Mouse (Mus musculus) midbrain, embryonic 11.5 days (tissue): Measurements from ENCODE around the gene Hoxc8. TPM values are rescaled to one million over a fixed set of nuclear protein-coding genes. Genes with fewer than 3 reads are reported as not detected.

Source experiments
- ATAC-seq: fragments of 200-750 bp; cut with Nextera tagmentation; 2 replicates; pipeline ENCODE4 v1.8.0; 2017; ENCODE audit warnings: moderate TSS enrichment, moderate library complexity; ENCODE audit not compliant: low FRiP score
- DNase-seq: peaks from one replicate; pipeline ENCODE4 v3.0.0; 2015; ENCODE audit warnings: low spot score; ENCODE audit errors: missing footprints
- H3K27ac ChIP-seq: fragments of 300-500 bp; sonication (generic); 2 replicates; pipeline ENCODE4 v1.5.1; 2014; ENCODE audit warnings: low read depth, low read length
- H3K27me3 ChIP-seq: fragments of 300-500 bp; sonication (generic); 2 replicates; pipeline ENCODE4 v1.6.1; 2014; ENCODE audit warnings: mild to moderate bottlenecking, low read length, moderate library complexity, mixed read lengths; ENCODE audit not compliant: control insufficient read depth, insufficient read depth
- H3K36me3 ChIP-seq: fragments of 300-500 bp; sonication (generic); 2 replicates; pipeline ENCODE4 v1.6.1; 2014; ENCODE audit warnings: mild to moderate bottlenecking, low read length, moderate library complexity, mixed read lengths; ENCODE audit not compliant: control insufficient read depth, insufficient read depth
- H3K4me1 ChIP-seq: fragments of 300-500 bp; sonication (generic); 2 replicates; pipeline ENCODE4 v1.6.1; 2014; ENCODE audit warnings: low read length; ENCODE audit not compliant: control insufficient read depth, insufficient read depth
- H3K4me2 ChIP-seq: fragments of 300-500 bp; sonication (generic); 2 replicates; pipeline ENCODE4 v1.6.1; 2014; ENCODE audit warnings: mild to moderate bottlenecking, moderate library complexity
- H3K4me3 ChIP-seq: fragments of 300-500 bp; sonication (generic); 2 replicates; pipeline ENCODE4 v1.5.1; 2014; ENCODE audit warnings: low read depth, low read length
- H3K9ac ChIP-seq: fragments of 300-500 bp; sonication (generic); 2 replicates; pipeline ENCODE4 v1.6.1; 2014; ENCODE audit warnings: low read length
- H3K9me3 ChIP-seq: fragments of 300-500 bp; sonication (generic); 2 replicates; pipeline ENCODE4 v1.6.1; 2016; ENCODE audit warnings: low read length; ENCODE audit not compliant: control insufficient read depth
- WGBS: fragments of 180-500 bp; shearing (Covaris S2); extraction: QIAGEN DNeasy Blood & Tissue Kit; methylation state at CpG from one replicate; pipeline ENCODE4 v1.1.7; 2014; 5-methylcytosine and 5-hydroxymethylcytosine counted together
- polyA plus RNA-seq: library from polyadenylated mRNA; unstranded; fragments of >200 nt; fragmentation: Nextera tagmentation; extraction: Ambion mirVana; gene quantifications from 2 replicates; pipeline ENCODE4 v1.2.1, GENCODE M21; 2014

Hoxc8 gene
- not detected in 2 replicates for polyA plus RNA-seq

GRCm38 (mm10) chr15:102990461-102991397 lies at the start of gene Hoxc8:
Gene Hoxc8, plus strand, starts transcription at chr15:102990607.
- Histone ChIP-seq H3K36me3 (no peaks in the 10 kb centered on the region), H3K4me3 (no peak within 1 kb of the TSS), H3K4me2 (no peak within 1 kb of the TSS), H3K9me3 (no peaks in the 10 kb centered on the region), H3K27me3 (peaks cover 98% of the 10 kb centered on the region), H3K9ac (no peak within 1 kb of the TSS), H3K27ac (no peak within 1 kb of the TSS), H3K4me1 (no peaks in the 10 kb centered on the region)
- DNase-seq (peak; percentile 94), ATAC-seq (no peak)
- 1% methylated on average over 69 of the region's 69 CpGs for WGBS

DNA sequence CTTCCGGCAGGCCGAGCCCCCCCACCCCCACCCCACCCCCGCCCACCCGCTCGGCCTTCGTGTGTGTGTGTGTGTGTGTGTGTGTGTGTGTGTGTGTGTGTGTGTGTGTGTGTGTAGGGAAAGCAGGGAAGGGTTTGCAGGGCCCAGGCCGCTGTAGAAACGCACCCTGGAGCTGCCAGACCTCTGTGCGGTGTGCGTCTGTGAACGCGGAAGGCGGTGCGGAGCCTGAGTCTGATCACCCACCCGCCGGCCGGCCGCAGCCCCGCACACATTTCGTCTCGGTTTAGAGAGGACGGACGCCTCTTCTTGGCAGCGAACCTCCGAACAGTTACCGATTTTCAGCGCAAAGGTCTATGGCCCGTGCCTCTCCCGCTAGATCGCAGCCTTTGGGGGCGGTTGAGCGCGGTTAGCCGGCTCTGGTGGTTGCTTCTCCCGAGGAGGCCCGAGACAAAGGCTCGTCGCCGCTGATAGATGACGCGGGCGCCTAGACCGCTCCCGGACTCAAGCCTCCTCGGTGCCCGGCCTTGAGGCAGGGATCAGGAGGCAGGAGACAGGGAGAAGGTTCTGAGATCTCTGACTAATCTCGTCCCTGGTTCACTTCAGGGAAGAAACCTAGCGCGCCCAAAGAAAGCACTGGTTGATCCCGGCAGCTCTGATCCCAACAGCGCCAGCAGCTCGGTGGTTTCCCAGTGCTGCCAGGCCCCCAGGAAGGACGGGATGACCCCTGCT lies 47.5 kb upstream of the Hoxc8 start:
- DNase-seq: peak; percentile 97
- H3K4me2 ChIP-seq: peak overlapping the region; percentile 24

GRCm38 (mm10) chr15:102943468-102943813 lies 47.0 kb upstream of the Hoxc8 start:
- peak; percentile 95 for DNase-seq
- Histone ChIP-seq H3K4me3 (peak overlapping the region; percentile 6; the same call in 1 of the 2 replicates), H3K27me3 (peaks cover 100% of the 10 kb centered on the region), H3K27ac (no peak overlapping the region), H3K4me2 (no peak overlapping the region), H3K36me3 (no peaks in the 10 kb centered on the region), H3K4me1 (0 out of 2 replicates have a peak, but pooled peaks cover 3% of the 10 kb centered on the region), H3K9ac (no peak overlapping the region), H3K9me3 (no peaks in the 10 kb centered on the region)
- 5% methylated on average over 5 of the region's 5 CpGs for WGBS
- no peak for ATAC-seq

More for the DNA sequence above, 47.5 kb upstream of the Hoxc8 start:
- H3K27ac ChIP-seq: no peak overlapping the region
- no peak overlapping the region for H3K9ac ChIP-seq
- H3K4me1 ChIP-seq: 0 out of 2 replicates have a peak, but pooled peaks cover 3% of the 10 kb centered on the region
- H3K27me3 ChIP-seq: peaks cover 100% of the 10 kb centered on the region
- H3K9me3 ChIP-seq: no peaks in the 10 kb centered on the region
- peak overlapping the region; percentile 6; the same call in 1 of the 2 replicates for H3K4me3 ChIP-seq
- no peak for ATAC-seq
- under 1% methylated on average over 46 of the region's 53 CpGs for WGBS
- no peaks in the 10 kb centered on the region for H3K36me3 ChIP-seq

- no peaks in the 10 kb centered on the region for H3K36me3 ChIP-seq
- 10% methylated on average over 22 of the region's 22 CpGs for WGBS
- 0 out of 2 replicates have a peak, but pooled peaks cover 3% of the 10 kb centered on the region for H3K4me1 ChIP-seq
- no peak for ATAC-seq
- H3K27ac ChIP-seq: no peak overlapping the region
- H3K4me2 ChIP-seq: no peak overlapping the region
- peaks cover 100% of the 10 kb centered on the region for H3K27me3 ChIP-seq
- H3K9me3 ChIP-seq: no peaks in the 10 kb centered on the region
- H3K9ac ChIP-seq: no peak overlapping the region
- no peak for DNase-seq
- no peak overlapping the region for H3K4me3 ChIP-seq
Observed at GRCm38 (mm10) chr15:102945185-102946077, 45.0 kb upstream of the Hoxc8 start.

DNA sequence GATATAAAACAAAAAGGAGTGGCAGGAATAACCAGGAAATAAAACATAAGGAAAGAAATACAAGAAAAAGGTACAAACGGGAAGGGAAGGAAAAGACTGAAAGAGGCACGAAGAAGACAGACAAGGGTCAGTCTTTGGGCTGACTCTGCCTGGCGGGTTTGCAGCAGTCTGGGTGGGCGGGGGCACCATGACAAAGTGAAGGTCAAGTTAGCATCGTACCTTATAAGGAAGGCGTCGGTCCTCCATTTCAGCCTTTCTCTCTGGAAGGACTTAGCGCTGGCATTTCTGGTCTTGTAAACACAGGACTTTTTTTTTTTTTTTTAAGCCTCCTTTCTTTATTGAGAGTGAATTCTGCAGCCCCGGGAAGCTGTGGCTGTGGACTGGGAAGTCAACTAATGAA lies 43.1 kb upstream of the Hoxc8 start:
- Histone ChIP-seq H3K36me3 (no peaks in the 10 kb centered on the region), H3K27ac (no peak overlapping the region), H3K4me3 (no peak overlapping the region), H3K9ac (no peak overlapping the region), H3K4me1 (0 out of 2 replicates have a peak, but pooled peaks cover 3% of the 10 kb centered on the region), H3K27me3 (peaks cover 100% of the 10 kb centered on the region), H3K9me3 (no peaks in the 10 kb centered on the region), H3K4me2 (no peak overlapping the region)
- 2% methylated on average over 9 of the region's 9 CpGs for WGBS
- no peak for DNase-seq
- no peak for ATAC-seq

GRCm38 (mm10) chr15:102948842-102949241 lies 41.6 kb upstream of the Hoxc8 start:
- Histone ChIP-seq H3K27ac (no peak overlapping the region), H3K4me1 (no peaks in the 10 kb centered on the region), H3K36me3 (no peaks in the 10 kb centered on the region), H3K27me3 (peaks cover 100% of the 10 kb centered on the region), H3K4me3 (no peak overlapping the region), H3K9me3 (no peaks in the 10 kb centered on the region), H3K4me2 (no peak overlapping the region), H3K9ac (no peak overlapping the region)
- DNase-seq: no peak
- ATAC-seq: no peak
- WGBS: 13% methylated on average over 2 of the region's 2 CpGs

DNA sequence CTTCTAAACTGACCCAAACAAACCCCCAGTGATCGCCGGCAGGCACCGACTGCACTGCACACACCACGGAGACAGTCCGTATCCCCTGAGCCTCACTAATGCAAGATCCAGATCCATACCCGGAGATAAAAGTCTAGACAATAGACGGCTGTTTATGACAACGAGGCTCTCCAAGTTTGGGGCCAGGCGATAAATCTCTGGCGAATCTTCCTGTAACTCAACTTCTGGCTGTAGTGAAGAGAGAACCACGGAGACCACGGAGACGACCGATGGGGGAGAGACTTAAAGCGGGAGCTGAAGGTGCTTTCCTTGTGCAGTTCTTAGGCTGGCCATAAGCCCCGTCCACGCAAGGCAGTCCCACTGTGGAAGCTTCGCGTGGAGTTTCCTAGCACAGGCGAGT lies 40.7 kb upstream of the Hoxc8 start:
- H3K27me3 ChIP-seq: peaks cover 100% of the 10 kb centered on the region
- no peaks in the 10 kb centered on the region for H3K36me3 ChIP-seq
- 3% methylated on average over 20 of the region's 20 CpGs for WGBS
- no peak overlapping the region for H3K4me3 ChIP-seq
- H3K9ac ChIP-seq: no peak overlapping the region
- no peak overlapping the region for H3K27ac ChIP-seq
- no peaks in the 10 kb centered on the region for H3K4me1 ChIP-seq
- H3K9me3 ChIP-seq: no peaks in the 10 kb centered on the region
- DNase-seq: no peak
- no peak overlapping the region for H3K4me2 ChIP-seq
- no peak for ATAC-seq

DNA sequence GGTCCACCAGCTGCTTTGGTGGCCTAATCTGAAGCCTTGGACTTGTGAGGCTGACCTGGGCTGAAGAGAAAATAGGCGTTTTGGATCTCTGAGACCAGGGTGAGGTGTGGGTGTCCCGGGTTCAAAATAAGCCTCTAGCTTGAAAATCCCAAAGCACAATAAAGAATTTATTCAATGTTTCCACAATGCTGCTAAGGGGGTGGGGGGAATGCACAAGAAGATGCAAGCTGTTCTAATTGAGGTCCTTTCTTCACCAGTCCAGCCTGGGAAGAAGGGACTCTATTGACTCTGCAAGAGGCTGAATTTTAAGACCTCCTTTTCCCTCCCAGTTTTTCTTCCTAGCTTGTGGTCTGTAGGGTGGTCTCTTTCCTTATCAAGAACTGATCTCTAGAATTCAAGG lies 39.5 kb upstream of the Hoxc8 start:
- Histone ChIP-seq H3K4me3 (no peak overlapping the region), H3K4me2 (no peak overlapping the region), H3K36me3 (no peaks in the 10 kb centered on the region), H3K27me3 (peaks cover 100% of the 10 kb centered on the region), H3K9ac (no peak overlapping the region), H3K27ac (no peak overlapping the region), H3K4me1 (no peaks in the 10 kb centered on the region), H3K9me3 (no peaks in the 10 kb centered on the region)
- no peak for ATAC-seq
- peak; percentile 94 for DNase-seq
- 2% methylated on average over 2 of the region's 2 CpGs for WGBS
